Mouse (Mus musculus) small intestine, adult 10 weeks (tissue): Measurements from ENCODE around the gene Zfp786. TPM values are rescaled to one million over a fixed set of nuclear protein-coding genes. Genes with fewer than 3 reads are reported as not detected.

Experiments used
- polyA plus RNA-seq: library from polyadenylated mRNA; stranded (reverse); fragments of 350-450 nt; fragmentation: Illumina TruSeq; extraction: RNeasy Lipid Tissue Mini Kit (QIAGEN cat#74804); gene quantifications from one replicate; pipeline ENCODE4 v1.2.3, GENCODE M21; 2014; ENCODE audit warnings: low replicate concordance

Zfp786 gene
- 0.63 TPM for polyA plus RNA-seq

DNA sequence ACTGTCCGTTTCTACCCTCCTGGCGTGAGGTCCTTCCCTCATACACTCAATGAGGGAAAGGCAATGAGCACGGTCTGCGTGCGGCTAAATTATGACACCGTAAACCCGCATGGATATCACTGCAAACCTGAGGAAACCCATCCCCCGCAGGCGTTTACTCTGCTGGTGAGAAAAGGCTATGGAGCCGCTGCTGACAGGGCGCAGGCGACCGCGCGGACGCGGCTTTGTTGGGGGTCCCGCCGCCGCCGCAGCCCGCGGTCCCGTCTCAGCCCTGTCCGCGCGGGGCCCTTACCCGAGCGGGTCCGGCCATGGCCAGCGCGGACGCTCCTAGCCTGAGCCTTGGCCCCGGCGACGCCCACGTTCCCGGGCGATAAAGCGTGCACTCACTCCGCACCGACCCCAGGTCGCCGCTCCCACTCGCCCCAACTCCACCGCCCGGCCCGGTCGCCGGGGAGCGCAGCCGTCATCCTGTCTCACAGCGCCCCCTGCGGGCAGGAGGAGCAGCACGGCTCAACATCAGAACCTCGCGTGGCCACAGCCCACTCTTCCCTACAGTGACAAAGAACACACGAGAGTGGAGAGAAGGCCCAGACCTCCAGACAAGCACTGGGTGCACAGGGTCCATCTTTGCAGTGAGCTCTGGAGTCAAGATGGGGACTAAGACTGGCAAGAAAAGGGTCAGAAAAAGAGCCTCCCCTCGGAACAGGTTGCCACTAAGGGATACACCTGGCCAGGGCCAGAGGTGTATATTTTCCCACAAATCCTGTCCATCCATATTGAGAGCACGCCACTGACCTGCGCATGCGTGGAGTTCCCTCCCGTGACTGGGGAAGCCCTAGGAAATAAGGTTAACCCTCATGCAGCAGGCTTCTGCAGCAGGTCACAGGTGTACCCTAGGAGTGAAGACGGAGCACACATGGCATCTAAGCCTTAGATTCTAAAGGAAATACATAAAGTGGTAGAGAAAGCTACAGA lies at the start of gene Zfp786:
Gene Zfp786 (minus strand): TSS at position 764 of the 975 bp plus-strand sequence.

DNA sequence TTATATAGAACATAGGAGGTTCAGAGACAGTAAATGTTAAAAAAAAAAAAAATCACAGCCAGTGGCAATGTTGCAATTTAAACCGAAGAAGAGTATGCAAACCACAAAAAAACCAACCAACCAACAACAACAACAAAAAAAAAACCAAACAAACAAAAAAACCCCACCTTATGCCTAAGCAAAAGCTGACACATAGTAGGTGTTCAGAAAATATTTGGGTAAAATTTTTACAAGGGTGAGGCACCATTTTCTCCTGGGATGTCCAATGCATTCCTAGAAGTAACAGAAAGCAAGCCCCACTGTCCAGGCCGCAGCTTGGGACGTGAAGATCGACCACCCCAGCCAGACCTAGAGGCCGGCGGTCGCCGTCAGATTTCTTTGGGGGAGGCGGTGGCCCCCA lies 46.4 kb upstream of the Zfp786 start, which contains the start of gene Zfp282:
Gene Zfp282 (plus strand): TSS at position 147 of the 400 bp plus-strand sequence.

GRCm38 (mm10) chr6:47835482-47835983 lies 4.9 kb upstream of the Zfp786 start, which contains the start of gene Zfp398:
Gene Zfp398 (plus strand): TSS chr6:47835661.

GRCm38 (mm10) chr6:47813257-47813878 lies 17.3 kb downstream of the Zfp786 start, which contains the start of gene Pdia4:
Gene Pdia4 (minus strand): TSS chr6:47813430.

Other genes starting within 250 kb of the Zfp786 start
- 83.1 TPM for gene Ezh2, start 235.5 kb downstream of the Zfp786 start, polyA plus RNA-seq
- 34.2 TPM for gene Pdia4, start 17.4 kb downstream of the Zfp786 start, polyA plus RNA-seq
- gene Zfp398, start 4.8 kb upstream of the Zfp786 start, polyA plus RNA-seq: 8.7 TPM
- 1.4 TPM for gene Zfp282, start 46.3 kb upstream of the Zfp786 start, polyA plus RNA-seq
- gene Zfp212, start 89.6 kb upstream of the Zfp786 start, polyA plus RNA-seq: 3.9 TPM
- gene Zfp956, start 122.5 kb upstream of the Zfp786 start, polyA plus RNA-seq: 1.8 TPM
- gene Zfp777, start 218.0 kb upstream of the Zfp786 start, polyA plus RNA-seq: 1.9 TPM